Mouse (Mus musculus) T-helper 17 cell (primary cell): ENCODE results near the gene Mtmr4.

Experiments used
- in situ Hi-C, 2 experiments: fragments of 300-600 bp; cut with MboI, MseI; formaldehyde crosslinking; loops; 1 replicate in 1 of 2; 2 replicates in 1 of 2; pipeline ENCODE4 v1.15.1; 2025; ENCODE audit warnings: high pct_unique_total_duplicates in 2 of 2

Mtmr4 gene

DNA sequence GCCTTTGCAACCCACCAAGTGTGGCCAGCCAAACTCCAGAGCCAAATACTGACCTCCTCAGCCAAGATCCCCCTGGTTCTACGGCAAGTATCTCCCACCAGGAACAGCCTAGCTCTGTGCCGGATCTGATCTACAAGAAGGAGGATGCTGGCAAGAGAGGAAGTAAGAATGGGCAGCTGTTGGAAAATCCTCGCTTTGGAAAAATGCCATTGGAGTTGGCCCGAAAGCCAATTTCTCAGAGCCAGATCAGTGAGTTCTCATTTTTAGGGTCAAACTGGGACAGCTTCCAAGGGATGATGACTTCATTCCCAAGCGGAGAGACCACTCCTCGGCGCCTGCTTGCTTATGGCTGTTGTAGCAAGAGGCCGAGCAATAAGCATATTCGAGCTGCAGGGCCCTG lies 19.6 kb downstream of the Mtmr4 start:
- in situ Hi-C loops: no loop called here

DNA sequence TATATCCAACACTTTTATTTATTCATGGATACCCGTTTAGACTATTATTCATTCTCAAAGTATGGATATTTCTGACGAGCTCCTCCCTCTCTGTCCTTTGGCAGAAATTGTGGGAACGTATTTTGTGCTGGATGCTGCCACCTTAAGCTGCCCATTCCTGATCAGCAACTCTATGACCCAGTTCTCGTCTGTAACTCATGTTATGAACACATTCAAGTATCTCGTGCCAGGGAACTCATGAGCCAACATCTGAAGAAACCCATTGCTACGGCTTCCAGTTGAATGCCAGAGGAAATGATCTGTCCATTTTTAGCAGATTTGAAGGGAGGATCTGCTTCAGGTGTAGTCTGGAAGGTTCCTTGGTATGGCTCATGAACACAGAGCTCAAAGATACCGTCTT lies 22.0 kb downstream of the Mtmr4 start:
- in situ Hi-C loops: no loop called here

DNA sequence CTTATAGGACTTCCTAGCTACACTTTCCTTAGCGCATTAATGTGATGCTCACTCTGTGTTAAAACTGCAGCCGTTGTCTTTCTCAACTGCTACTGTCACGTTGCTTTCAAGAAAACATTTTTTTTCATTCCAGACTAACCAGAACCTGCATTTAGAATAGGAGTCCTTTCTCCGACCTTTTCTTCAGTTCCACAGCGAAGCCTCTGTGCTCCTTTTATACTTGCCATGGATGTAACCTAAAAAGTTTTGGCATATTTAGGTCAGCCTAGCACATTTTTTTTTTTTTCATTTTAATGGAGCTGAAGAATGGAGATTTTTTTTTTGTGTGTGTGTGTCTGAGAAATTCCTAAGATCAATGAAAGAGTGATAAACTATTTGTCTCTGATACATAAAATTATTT lies 23.6 kb downstream of the Mtmr4 start:
- in situ Hi-C loops: no loop called here

DNA sequence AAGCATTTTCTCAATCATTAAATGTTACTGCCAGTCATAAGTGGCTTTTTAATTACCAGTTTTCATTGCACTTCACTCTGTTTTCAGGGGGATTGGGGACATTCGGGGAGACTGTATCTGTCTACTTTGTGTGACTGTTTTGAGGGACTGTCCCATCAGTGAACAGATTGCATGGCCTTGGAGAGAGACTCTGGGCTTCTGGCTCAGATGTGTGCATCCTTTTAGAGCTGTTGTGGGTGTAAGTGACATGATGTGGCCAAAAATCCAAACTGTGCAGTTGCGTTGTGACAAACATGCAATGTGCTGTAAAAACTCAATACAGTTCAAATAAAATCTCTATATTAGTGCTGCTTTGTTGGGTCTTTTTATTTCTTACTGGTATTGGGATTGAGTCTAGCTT lies 24.0 kb downstream of the Mtmr4 start:
- in situ Hi-C loops: no loop called here

DNA sequence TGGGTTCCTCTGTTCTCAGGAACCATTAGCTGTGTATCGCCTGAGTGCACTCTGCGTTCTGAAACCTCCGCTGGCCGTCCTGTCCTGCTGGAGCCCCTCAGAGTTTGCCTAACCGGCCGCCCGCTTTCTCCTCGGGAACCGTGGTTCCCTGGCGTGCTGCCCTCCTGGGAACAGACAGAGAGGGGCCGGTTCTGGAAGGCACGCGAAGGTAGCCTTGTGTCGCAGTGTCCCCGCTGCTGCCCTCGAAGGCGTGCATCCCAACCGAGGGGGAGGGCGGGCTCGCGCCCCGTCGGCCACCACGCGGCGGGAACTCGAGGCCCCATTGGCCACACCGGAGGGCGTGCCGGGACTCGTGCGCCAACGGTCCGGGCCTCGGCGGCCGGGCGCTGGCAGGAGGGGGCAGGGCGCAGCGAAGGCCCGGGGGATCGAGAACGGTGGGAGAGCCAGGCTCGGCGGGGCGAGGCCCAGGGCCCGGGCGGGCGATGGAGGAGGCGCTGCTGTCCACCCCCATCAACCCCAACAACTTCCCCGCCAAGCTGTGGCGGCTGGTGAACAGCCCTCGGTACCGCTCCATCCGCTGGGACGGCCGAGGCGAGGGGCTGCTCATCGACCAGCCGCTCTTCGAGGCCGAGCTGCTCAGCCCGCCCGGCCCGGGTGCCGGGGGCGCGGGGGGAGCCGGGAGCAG lies 25.0 kb downstream of the Mtmr4 start, which contains the start of gene Hsf5:
Gene Hsf5, plus strand, starts transcription at position 375 of the 685 bp plus-strand sequence.
- in situ Hi-C loops: no loop called here

DNA sequence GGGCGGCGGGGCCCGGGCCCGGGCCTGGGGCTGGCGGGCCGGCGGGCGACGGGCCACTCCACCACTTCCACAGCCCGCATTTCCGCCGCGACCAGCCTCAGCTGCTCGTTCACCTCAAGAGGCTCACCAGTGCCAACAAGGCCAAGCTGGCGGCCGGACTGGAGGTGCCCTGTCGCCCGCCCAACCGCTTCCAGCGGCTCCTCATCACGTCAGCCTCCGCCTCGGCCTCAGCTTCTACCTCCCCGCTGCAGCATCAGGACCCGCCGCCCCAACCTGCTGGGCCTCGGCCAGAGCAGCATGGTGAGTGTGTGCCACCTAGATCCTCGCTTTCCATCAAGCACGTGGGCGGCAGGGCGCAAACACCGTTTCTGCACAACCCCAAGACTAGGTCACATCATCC lies 25.6 kb downstream of the Mtmr4 start:
- in situ Hi-C loops: no loop called here

DNA sequence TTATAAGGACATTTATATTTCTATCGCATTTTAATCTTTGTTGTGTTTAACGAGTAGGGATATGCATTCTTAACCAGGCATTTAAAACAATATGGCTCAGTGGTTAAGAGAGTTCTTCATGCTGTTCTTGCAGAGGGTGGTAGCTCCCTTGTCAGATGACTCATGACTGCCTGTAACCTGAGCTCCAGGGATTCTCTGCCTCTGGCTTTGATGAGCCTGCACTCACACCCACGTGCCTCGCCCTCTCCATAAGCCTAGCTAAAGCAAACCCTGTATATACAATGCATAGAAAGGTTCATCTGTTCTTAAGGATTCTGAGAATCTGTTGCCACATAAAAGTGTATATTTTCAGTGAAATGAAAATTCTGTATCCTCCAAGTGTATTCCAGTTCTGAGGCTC lies 31.2 kb downstream of the Mtmr4 start:
- in situ Hi-C loops: no loop called here

DNA sequence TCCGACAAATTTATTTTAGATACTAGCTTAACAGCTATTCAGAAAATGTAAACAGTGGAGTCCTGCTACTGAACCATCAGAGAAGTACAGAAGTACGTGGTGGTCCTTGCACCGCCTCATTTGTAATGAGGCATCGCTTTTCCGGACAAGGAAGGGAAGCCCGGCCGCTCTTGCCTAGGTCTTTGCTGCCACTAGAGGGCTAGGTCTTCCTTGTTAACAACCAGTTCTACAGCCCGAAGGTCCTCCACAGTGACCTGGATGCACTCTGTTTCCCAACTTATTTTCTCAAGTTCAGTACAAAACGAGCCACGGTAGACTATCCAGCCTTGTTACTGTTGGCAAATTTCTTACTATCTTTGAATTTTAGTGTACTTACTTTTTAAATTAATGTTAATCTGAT lies 37.9 kb downstream of the Mtmr4 start:
- in situ Hi-C loops: no loop called here

DNA sequence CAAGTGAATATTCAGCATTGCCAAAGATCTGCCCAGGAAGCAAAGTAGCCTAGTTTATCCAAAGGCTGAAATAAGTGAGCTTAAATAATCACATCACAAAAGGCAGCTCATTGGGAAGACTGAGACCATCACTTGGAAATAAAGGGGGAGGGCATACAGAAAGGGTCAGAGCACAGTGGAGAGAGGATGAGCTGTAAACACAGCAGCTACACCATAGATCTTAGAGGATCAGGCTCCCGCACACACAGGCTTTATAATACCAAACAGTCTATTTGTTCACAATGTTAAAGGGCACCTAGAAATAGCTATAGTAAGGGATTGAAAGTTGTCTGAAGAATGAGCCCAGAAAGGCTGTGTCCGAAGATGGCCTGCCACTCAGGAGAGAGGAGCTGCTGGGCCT lies 46.8 kb downstream of the Mtmr4 start:
- in situ Hi-C loops: no loop called here

DNA sequence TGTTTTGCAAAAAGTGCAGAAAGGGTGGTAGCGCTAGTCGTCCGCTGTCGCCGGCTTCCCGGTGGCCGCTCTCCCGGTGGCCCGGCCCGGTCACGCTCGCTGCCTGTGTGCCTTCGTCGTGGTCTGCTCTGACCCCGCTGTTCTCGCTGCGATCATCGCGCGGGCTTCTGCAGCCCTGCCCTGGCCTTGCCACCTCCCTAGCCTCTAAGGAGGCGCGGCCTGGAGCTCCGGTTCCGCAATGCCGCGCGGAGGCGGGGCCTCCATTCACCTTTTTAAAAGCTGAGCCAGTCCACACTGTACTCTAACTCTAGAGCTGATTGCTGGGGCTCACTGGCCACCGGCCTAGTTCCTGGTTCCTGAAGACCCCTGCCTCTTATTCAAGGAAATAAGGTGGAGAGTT lies 47.2 kb downstream of the Mtmr4 start:
- in situ Hi-C loops: no loop called here

DNA sequence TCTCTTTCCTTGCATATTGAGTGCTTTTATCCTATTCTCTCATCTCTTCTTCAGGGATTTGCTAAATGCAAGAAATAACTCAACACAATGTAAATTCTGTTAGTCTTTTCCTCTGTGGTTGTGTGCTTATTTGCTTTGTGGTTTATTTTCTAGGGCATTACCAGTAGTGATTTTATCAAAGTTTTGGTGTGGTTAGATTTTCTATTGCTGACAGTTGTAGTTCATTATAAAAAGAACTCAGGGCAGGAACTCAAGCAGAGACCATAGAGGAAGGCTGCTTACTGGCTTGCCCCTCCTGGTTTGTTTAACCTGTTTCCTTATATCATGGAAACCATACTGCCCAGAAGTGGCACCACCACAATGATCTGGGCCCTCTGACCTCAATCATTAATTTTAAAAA lies 50.9 kb downstream of the Mtmr4 start:
- in situ Hi-C loops: no loop called here

DNA sequence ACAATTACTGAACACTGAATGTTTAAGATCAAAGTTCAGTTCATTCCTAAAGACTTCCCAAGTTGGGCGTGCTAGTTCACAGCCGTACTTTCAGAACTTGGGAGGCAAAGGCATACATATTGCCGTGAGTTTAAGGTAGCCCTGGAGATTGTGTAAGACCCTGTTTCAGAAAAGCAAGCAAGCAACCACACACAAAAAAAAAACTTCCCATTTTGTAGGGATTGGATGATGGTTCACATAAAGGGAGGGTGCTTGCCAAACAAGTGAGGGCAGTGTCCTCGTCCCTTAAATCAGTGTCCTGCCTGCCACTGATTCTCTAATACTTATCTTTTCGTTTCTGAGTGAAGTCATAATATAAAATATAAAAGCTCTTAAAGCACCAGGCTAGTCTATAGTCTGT lies 62.7 kb downstream of the Mtmr4 start:
- in situ Hi-C loops: no loop called here

DNA sequence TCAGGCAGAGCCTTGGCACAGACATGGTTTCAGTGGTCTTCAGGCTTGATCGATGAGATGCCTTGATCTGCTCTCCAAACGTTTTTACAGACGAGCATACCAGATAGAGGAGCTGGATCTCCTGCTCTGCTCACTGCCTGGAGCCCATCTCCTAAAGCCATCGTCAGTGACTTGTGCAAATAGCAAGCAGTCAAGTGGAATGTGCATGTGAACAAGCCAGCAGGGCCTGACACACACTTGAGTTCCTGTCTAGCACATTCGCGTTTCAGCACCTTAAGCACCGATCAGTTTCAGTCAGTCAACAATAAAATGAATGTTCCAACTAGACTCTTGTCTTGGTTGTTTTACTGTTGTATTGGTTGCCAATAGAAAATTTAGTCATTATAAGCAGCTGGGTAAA lies 67.3 kb downstream of the Mtmr4 start:
- in situ Hi-C loops: no loop called here

DNA sequence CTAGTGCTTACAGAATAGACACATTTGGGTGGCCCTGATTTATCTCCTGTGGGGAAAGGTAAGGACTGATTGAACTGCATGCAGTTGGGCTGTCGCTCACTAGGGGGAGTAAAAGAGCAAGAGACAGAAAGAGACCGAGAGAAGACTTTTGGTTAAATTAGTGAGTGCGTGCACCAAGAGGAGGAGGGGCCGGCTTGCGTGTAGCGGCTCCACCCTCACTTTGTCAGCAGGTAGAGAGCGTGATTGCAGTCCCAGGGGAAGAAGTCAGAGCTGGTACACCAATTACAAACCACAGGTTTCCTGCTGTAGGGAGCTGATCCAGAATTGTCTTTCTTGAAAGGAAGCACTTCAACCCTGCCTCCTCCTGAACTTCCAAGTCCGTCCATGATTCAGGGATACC lies 70.4 kb downstream of the Mtmr4 start, which contains the start of gene Rnf43:
Gene Rnf43, plus strand, starts transcription at position 316 of the 400 bp plus-strand sequence.
- in situ Hi-C loops: loop anchor here (5.0 kb wide), 3 partner anchors 65 to 110 kb away; no protein-coding TSS in a partner anchor

DNA sequence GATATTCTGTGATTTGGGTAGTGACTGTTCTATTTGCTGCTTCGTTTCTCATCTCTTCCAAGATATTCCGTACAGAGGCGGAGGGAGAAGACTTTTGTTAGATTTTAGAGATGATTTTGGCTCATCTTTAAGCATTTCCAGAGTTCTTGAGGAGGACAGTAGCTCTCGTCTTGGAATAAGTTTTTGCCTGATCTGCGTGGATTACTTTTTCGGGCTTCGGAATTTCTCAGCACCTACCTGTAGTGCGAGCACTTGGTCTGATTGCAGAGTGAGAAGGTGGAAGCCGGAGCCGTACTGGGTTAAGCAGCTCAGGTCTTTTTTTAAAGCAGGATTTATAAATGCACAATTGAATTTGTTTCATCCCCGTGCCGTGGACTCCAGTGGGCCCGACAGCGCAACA lies 70.9 kb downstream of the Mtmr4 start:
- in situ Hi-C loops: loop anchor here (5.0 kb wide), 3 partner anchors 64 to 109 kb away; no protein-coding TSS in a partner anchor

DNA sequence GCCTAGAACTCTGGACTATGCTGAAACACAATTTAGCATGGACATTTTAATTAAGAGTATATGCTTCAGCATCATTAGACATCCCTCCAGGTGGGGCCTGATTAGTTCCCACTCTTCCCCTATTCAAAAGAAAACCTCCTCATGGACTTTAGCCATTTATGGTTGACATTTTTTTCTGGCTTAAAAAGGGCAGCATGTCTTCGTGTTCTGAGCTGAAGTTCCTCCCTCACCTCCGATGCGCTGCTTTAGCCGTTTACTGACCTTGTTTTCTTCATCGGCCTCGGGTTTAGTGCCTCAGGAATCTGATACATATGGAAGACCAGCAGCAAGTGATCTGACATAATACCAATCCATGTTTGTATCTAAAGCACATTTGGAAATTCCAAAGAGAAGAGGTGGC lies 72.0 kb downstream of the Mtmr4 start:
- in situ Hi-C loops: loop anchor here (5.0 kb wide), 3 partner anchors 63 to 108 kb away; no protein-coding TSS in a partner anchor

DNA sequence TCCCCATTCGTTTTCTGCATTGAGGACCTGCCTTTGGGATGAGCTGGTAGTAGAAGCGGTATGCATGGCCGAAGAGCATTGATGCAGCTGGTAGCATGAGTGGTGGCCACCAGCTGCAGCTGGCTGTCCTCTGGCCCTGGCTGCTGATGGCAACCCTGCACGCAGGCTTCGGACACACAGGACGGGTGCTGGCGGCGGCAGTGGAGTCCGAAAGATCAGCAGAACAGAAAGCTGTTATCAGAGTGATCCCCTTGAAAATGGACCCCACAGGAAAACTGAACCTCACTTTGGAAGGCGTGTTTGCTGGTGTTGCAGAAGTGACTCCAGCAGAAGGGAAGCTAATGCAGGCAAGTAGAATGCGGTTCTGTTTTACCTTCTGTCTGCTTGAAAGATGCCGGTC lies 72.6 kb downstream of the Mtmr4 start:
- in situ Hi-C loops: loop anchor here (5.0 kb wide), 3 partner anchors 63 to 108 kb away; no protein-coding TSS in a partner anchor

DNA sequence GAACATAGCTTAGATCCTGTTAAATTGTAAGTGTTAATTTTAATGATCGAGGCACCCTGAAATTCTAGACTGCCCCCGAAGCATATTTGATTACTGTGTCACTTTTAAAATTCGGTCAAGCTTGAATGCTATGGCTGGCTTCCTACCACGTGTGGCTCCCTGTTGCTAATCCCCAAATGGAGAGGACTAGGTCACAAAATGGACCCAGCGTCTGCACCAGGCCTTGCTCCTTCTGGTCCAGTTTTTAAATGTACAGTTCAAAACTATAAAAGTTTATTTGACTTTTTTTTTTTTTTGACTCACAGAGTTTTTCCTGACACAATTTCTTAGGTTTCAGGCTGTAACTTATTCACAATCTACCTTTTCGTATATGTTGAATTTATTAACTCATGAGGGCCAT lies 73.3 kb downstream of the Mtmr4 start:
- in situ Hi-C loops: no loop called here

DNA sequence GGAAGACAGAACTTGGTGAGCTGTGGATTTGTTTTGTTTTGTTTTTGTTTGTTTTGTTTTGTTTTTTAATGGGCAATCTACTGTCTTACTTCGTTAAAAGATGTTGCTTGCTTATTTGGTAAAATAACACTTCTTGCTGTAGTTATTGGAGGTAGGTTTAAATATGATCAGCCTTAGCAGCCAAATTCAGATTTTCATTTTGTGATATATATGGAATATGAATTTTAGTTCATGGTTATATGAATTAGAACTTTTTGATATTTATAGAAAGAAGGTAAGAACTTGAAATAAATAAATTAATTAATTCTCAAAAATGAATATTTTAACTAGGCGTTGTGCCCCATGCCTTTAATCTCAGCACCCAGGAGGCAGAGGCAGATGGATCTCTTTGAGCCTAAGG lies 73.7 kb downstream of the Mtmr4 start:
- in situ Hi-C loops: no loop called here
